Mouse (Mus musculus): ENCODE results near the gene Ccdc34. TPM values are rescaled to one million over a fixed set of nuclear protein-coding genes. Genes with fewer than 3 reads are reported as not detected.

Gene Ccdc34
- polyA plus RNA-seq, 1 experiment from 2014 or later, result 39.5 TPM

GRCm38 (mm10) chr2:110017087-110017486, 530 bp upstream of the Ccdc34 start:
- Histone ChIP-seq H3K4me2 (peak overlapping the region; percentile 87), H3K9me3 (ENCODE audit: low read depth, low read length) (no peaks in the 10 kb centered on the region), H3K9ac (peak overlapping the region; percentile 95), H3K27me3 (ENCODE audit: insufficient read depth, low read length) (no peaks in the 10 kb centered on the region), H3K4me1 (ENCODE audit: insufficient read depth) (0 out of 2 replicates have a peak, but pooled peaks cover 4% of the 10 kb centered on the region), H3K27ac (ENCODE audit: low read depth) (no peak overlapping the region), H3K36me3 (ENCODE audit: insufficient read depth) (peaks cover 10% of the 10 kb centered on the region; the same call in 1 of the 2 replicates), H3K4me3 (ENCODE audit: low read depth, low read length) (peak overlapping the region; percentile 81)
- TF ChIP-seq CTCF (IDR thresholded peaks at IDR 0.05; ENCODE audit: low read depth), result no peak
- no peak; the same call in 1 of the 2 replicates for ATAC-seq (ENCODE audit: insufficient read depth)
- DNase-seq, result no peak
- 43% methylated on average over 7 of the region's 7 CpGs for WGBS

GRCm38 (mm10) chr2:110019656-110020055, 2.0 kb downstream of the Ccdc34 start:
- Histone ChIP-seq H3K9me3 (ENCODE audit: low read depth, low read length) (no peaks in the 10 kb centered on the region), H3K4me2 (no peak overlapping the region), H3K4me3 (ENCODE audit: low read depth, low read length) (no peak overlapping the region), H3K27ac (ENCODE audit: low read depth) (no peak overlapping the region), H3K36me3 (ENCODE audit: insufficient read depth) (peaks cover 16% of the 10 kb centered on the region), H3K4me1 (ENCODE audit: insufficient read depth) (0 out of 2 replicates have a peak, but pooled peaks cover 4% of the 10 kb centered on the region), H3K9ac (no peak overlapping the region), H3K27me3 (ENCODE audit: insufficient read depth, low read length) (no peaks in the 10 kb centered on the region)
- DNase-seq, result no peak
- 88% methylated on average over 4 of the region's 4 CpGs for WGBS
- TF ChIP-seq CTCF (IDR thresholded peaks at IDR 0.05; ENCODE audit: low read depth), result no peak
- no peak for ATAC-seq (ENCODE audit: insufficient read depth)

- H3K9ac ChIP-seq, result no peak overlapping the region
- DNase-seq, result no peak
- no peak overlapping the region for H3K4me2 ChIP-seq
- no peaks in the 10 kb centered on the region for H3K27me3 ChIP-seq (ENCODE audit: insufficient read depth, low read length)
- peaks cover 16% of the 10 kb centered on the region for H3K36me3 ChIP-seq (ENCODE audit: insufficient read depth)
- H3K4me1 ChIP-seq (ENCODE audit: insufficient read depth), result 0 out of 2 replicates have a peak, but pooled peaks cover 4% of the 10 kb centered on the region
- WGBS, result 97% methylated on average over 1 of the region's 1 CpGs
- no peak overlapping the region for H3K4me3 ChIP-seq (ENCODE audit: low read depth, low read length)
- no peak for ATAC-seq (ENCODE audit: insufficient read depth)
- TF ChIP-seq CTCF (IDR thresholded peaks at IDR 0.05; ENCODE audit: low read depth), result no peak
- H3K9me3 ChIP-seq (ENCODE audit: low read depth, low read length), result no peaks in the 10 kb centered on the region
- H3K27ac ChIP-seq (ENCODE audit: low read depth), result no peak overlapping the region
Measured at GRCm38 (mm10) chr2:110020430-110020829, 2.8 kb downstream of the Ccdc34 start.

GRCm38 (mm10) chr2:110036265-110036664, 18.6 kb downstream of the Ccdc34 start:
- no peaks in the 10 kb centered on the region for H3K9me3 ChIP-seq (ENCODE audit: low read depth, low read length)
- H3K4me3 ChIP-seq (ENCODE audit: low read depth, low read length), result no peak overlapping the region
- H3K36me3 ChIP-seq (ENCODE audit: insufficient read depth), result peaks cover 19% of the 10 kb centered on the region
- H3K27ac ChIP-seq (ENCODE audit: low read depth), result peak overlapping the region; percentile 32; the same call in 1 of the 2 replicates
- WGBS, result 12% methylated on average over 4 of the region's 4 CpGs
- peak overlapping the region; percentile 25; the same call in 1 of the 2 replicates for H3K4me2 ChIP-seq
- TF ChIP-seq CTCF (IDR thresholded peaks at IDR 0.05; ENCODE audit: low read depth), result no peak
- H3K9ac ChIP-seq, result no peak overlapping the region
- ATAC-seq (ENCODE audit: insufficient read depth) (peak; percentile 80; the same call in 1 of the 2 replicates), DNase-seq (peak; percentile 72)
- peaks cover 4% of the 10 kb centered on the region; the same call in 1 of the 2 replicates for H3K4me1 ChIP-seq (ENCODE audit: insufficient read depth)
- H3K27me3 ChIP-seq (ENCODE audit: insufficient read depth, low read length), result no peaks in the 10 kb centered on the region

GRCm38 (mm10) chr2:110036665-110037064, 19.0 kb downstream of the Ccdc34 start:
- Histone ChIP-seq H3K9ac (no peak overlapping the region), H3K27ac (ENCODE audit: low read depth) (peak overlapping the region; percentile 78), H3K36me3 (ENCODE audit: insufficient read depth) (peaks cover 19% of the 10 kb centered on the region), H3K4me3 (ENCODE audit: low read depth, low read length) (no peak overlapping the region), H3K27me3 (ENCODE audit: insufficient read depth, low read length) (no peaks in the 10 kb centered on the region), H3K9me3 (ENCODE audit: low read depth, low read length) (no peaks in the 10 kb centered on the region), H3K4me2 (peak overlapping the region; percentile 12; the same call in 1 of the 2 replicates), H3K4me1 (ENCODE audit: insufficient read depth) (peaks cover 4% of the 10 kb centered on the region; the same call in 1 of the 2 replicates)
- DNase-seq, result peak; percentile 18
- ATAC-seq (ENCODE audit: insufficient read depth), result peak; percentile 72; the same call in 1 of the 2 replicates
- no peak for TF ChIP-seq CTCF (IDR thresholded peaks at IDR 0.05; ENCODE audit: low read depth)
- WGBS, result 34% methylated on average over 4 of the region's 4 CpGs

- Histone ChIP-seq H3K27ac (ENCODE audit: low read depth) (peak overlapping the region; percentile 78), H3K9ac (no peak overlapping the region), H3K4me1 (ENCODE audit: insufficient read depth) (peaks cover 4% of the 10 kb centered on the region; the same call in 1 of the 2 replicates), H3K36me3 (ENCODE audit: insufficient read depth) (peaks cover 19% of the 10 kb centered on the region), H3K27me3 (ENCODE audit: insufficient read depth, low read length) (no peaks in the 10 kb centered on the region), H3K4me2 (no peak overlapping the region), H3K9me3 (ENCODE audit: low read depth, low read length) (no peaks in the 10 kb centered on the region), H3K4me3 (ENCODE audit: low read depth, low read length) (no peak overlapping the region)
- no peak for TF ChIP-seq CTCF (IDR thresholded peaks at IDR 0.05; ENCODE audit: low read depth)
- no peak for ATAC-seq (ENCODE audit: insufficient read depth)
- DNase-seq, result no peak
- 70% methylated on average over 2 of the region's 2 CpGs for WGBS
Measured at GRCm38 (mm10) chr2:110037221-110037620, 19.6 kb downstream of the Ccdc34 start.

- Histone ChIP-seq H3K27me3 (ENCODE audit: insufficient read depth, low read length) (no peaks in the 10 kb centered on the region), H3K4me2 (no peak overlapping the region), H3K4me1 (ENCODE audit: insufficient read depth) (peaks cover 4% of the 10 kb centered on the region; the same call in 1 of the 2 replicates), H3K36me3 (ENCODE audit: insufficient read depth) (peaks cover 13% of the 10 kb centered on the region), H3K9me3 (ENCODE audit: low read depth, low read length) (no peaks in the 10 kb centered on the region), H3K27ac (ENCODE audit: low read depth) (no peak overlapping the region), H3K4me3 (ENCODE audit: low read depth, low read length) (no peak overlapping the region), H3K9ac (no peak overlapping the region)
- no peak for TF ChIP-seq CTCF (IDR thresholded peaks at IDR 0.05; ENCODE audit: low read depth)
- 64% methylated on average over 5 of the region's 5 CpGs for WGBS
- ATAC-seq (ENCODE audit: insufficient read depth) (no peak), DNase-seq (no peak)
Measured at GRCm38 (mm10) chr2:110038341-110038740, 20.7 kb downstream of the Ccdc34 start.
